Mouse (Mus musculus): Measurements from ENCODE around the gene Tusc2.

The Tusc2 gene

DNA sequence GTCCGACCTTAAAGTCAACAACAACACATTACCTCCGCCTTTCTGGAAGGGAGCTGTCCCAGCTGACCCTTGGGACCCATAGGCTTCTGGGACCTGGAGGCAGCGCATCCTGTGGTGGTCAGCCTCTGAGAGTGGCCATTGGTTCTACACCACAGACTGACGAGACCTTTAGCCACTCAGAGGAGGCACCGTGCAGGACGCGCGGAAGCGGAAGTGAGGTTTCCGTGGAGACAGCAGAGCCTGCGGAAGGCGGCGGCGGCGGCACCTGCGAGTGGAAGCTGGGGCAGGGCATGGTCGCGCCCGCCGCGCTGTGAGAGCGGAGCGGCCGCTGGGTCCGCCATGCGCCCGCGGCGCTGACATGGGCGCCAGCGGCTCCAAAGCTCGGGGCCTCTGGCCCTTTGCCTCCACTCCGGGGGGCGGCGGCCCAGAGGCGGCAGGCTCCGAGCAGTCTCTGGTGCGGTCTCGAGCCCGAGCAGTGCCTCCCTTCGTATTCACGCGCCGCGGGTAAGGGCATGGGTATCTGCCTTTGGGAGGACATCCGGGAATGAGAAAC lies at the start of gene Tusc2:
Tusc2 (plus strand) TSS at position 227 of the 553 bp plus-strand sequence.
- DNase-seq: peak; percentile 97

DNA sequence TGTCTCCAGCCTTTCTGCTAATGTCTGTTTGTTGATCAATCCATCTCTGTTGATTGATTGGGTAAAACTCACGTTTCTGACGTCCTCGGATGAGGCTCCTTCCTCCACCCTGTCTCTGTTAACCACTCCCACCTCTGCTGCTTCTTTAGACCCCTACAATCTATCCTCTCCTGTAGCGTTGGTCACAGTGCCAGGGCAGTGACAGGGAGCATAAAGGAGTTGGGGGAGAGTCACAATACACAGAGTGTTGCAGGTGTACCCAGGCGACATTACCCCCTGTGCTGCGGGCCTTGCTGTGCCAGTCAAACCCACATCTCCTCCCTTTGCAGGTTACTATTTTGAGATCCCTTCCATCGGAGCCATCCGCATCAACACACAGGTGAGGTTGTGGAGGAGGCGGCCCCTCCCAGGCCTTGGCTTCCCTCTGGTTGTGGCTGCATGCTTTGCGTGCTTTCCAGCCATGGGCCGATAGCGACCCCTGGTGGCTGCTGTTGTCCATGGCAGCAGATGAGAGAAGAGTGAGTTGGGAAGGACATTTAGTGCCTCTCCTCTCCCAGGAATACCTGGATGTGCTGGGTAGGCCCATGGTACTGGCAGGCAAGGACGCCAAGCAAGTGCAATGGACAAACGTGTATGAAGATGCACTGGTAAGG lies 48.6 kb upstream of the Tusc2 start:
- DNase-seq: peak; percentile 63

DNA sequence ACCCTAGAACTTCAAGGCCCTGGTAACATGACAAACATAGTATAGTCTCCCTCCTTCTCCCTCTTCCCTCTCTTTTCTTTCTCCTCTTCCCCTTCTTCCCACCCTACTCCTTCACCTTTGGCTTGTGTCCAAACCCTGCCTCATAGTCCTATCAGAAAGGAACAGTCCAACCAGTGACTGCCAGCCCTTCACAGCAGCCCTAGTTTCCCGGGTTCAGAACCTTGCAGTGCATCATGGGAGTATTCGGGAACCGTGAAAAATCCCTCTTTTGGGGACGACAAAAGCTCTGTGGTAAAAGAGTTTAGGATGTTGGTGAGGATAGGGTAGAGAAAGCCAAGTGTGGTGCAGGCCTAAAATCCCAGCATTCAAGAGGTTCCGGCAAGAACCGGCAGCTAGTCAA lies 42.7 kb upstream of the Tusc2 start:
- no peak for DNase-seq

DNA sequence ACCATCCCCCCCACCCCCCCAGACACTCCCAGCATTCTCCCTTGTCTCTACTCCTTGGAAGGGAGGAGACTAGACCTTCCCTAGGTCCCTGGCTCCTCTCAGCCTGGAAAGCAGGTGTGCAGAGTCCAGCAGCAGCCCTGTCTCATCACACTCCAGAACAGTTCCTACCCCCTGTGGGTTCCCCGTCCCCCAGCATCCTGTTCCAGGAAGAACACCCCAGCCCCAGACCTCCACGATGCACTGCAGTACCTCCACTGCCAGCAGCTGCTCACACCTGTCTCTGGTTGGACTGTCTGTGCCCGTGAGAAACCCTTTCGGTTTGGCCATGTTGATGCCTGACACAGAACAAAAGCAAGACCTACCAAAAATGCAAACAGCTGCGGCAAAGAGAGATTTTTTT lies 41.9 kb upstream of the Tusc2 start:
- DNase-seq: no peak

DNA sequence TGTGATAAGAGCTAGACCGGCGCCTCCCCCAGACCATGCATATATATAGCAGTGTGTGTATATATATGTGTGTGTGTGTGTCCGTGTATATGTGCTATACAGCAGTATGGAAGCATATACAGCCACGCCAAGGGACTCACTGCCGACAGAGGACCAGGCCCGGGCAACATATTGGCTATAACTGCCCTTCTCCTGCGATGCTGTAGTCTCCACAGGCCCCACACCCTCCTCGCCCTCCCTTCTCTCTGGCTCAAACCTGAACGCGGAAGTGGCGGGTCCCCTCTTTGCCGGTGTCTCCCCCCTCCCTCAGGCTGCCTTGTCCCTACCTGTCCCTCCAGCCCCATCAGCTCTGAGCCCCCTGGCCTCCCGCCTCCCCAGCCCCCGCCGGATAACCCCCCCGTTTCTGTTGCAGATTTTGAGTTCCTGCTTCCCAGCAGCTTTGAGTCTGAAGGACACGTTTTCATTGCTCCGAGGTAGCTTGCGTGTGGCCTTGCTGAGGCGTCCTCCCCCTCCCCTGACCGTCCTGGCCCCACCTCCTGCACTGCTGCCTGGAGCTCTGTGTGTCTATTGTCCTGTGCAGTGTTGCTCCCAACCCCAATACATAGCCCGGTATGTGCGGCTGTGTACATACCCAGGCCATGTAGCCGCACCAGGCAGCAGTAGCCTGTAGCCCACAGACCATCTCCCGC lies 41.2 kb upstream of the Tusc2 start:
- no peak for DNase-seq

DNA sequence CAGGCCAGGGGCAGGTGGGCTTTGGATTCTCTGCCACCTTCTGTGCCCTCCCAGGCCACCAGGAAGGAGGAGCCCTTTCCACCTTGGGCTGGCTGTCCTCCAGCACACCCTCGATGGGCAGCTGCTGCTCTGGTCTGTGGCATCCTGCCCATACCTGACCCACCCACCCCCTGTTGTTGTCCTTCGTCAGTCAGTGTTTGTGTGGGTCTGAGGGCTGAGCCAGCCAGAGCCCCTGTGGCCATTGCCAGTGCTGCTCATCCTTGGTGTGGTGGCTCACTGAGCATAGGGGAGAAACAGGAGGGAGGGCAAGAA lies 40.7 kb upstream of the Tusc2 start:
- no peak for DNase-seq

DNA sequence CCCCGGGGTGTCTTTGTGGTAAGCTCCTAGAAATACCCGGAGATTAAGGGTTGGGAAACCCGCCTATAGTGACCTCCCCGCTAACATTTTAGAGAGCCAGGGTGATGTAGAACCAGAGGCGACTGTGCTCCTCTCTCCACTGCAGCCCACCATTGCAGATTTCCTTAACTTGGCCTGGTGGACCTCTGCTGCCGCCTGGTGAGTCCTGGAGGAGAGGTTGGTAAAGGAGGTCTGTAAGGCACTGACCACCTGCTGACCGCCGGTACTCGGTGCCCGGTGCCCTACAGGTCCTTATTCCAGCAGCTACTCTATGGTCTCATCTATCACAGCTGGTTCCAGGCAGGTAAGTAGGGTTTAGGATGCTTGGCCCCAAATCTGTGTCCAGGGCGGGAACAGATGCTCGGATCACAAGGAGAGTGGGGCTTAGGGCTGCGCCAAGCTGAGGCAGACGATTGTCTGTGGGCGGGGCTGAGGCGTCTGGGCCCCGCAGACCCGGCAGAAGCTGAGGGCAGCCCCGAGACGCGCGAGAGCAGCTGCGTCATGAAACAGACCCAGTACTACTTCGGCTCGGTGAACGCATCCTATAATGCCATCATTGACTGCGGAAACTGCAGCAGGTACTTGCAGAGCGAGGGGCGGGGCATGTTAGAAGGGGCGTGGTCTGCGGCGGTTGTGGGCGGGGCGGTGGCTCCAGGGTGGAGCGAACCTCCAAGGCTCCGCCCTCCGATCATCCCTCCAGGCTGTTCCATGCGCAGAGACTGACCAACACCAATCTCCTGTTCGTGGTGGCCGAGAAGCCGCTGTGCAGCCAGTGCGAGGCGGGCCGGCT lies 36.6 kb upstream of the Tusc2 start:
- DNase-seq: peak; percentile 57

DNA sequence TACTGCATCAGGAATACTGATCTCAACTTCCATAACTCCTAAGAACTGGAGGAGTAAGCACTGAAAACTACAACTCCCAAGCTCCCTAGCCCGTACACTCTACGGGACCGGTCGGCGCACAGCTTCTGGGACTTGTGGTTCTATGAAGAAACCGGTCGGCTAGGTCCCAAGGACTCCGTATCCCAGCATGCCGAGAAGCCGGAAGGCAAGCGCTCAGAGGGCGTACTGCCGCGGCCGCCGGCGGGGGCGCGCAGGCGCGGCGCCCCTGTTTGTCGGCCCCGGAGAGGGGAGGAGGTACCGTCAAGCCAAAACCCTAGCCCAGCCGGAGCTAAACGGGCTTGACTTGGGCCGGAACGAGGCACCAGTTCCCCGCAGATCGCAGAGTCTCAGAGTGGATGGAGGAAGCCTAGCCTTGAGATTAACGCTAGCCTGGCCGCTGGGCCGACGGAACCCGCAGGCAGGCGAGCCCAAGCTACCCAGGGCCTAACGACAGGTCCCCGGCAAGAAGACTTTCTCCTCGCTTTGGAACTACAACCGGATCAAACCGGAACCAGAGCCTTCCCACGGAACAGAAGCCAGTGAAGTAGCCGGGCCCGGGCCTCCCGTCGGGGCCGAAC lies 29.2 kb upstream of the Tusc2 start, which contains the start of gene Tmem115:
Tmem115 (plus strand) TSS at position 155 of the 617 bp plus-strand sequence.
- peak; percentile 98 for DNase-seq

DNA sequence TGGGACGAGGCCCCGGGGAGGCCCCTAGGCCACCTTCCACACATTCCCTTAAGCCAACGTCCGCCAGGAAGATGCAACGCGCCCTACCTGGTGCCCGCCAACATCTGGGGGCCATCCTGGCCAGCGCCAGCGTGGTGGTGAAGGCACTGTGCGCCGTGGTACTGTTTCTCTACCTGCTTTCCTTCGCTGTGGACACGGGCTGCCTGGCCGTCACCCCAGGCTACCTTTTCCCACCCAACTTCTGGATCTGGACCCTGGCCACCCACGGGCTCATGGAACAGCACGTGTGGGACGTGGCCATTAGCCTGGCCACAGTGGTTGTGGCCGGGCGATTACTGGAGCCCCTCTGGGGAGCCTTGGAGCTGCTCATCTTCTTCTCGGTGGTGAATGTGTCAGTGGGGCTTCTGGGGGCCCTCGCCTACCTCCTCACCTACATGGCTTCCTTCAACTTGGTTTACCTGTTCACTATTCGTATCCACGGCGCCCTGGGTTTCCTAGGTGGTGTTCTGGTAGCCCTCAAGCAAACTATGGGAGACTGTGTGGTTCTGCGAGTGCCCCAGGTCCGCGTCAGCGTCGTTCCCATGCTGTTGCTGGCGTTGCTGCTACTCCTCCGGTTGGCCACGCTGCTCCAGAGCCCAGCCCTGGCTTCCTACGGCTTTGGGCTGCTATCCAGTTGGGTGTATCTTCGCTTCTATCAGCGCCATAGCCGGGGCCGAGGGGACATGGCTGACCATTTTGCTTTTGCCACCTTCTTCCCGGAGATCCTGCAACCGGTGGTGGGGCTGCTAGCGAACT lies 28.4 kb upstream of the Tusc2 start:
- DNase-seq: peak; percentile 22

DNA sequence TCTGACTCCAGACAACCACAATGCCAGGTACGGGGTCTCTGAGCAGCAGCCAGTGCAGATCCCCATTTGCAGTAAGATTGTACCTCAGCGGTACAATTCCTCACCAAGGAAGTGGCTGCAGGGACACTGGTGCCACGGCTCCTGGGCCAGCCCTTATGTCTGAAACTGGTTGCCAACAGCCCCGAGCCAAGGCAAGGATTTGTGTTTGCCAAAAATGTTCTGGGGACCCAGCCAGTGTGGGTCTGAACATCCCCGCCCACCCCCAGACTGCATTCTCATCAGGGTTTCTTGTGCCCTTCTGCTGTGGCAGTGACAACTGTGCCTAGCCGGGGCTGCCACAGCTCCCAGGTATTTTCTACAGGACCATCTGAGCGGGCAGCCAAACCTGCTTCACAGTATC lies 24.8 kb upstream of the Tusc2 start:
- DNase-seq: peak; percentile 57

DNA sequence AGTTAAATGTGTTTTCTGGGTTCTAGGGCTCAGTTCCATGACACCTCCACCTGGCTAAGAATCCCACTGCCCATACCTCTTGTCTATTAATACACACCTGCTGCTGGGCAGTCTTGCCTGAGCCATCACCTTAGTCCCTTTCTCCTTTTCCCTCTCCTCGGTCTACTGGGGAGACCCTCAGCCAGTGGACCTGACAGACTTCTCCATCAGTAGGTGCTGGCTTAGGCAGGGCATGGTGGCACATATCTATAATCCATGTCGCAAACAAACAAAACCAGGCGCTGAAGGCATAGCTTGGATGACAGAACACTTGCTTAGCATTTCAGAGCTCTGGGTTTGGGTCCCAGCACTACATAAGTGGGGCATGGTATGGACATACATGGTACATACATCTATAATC lies 24.3 kb upstream of the Tusc2 start:
- DNase-seq: no peak

DNA sequence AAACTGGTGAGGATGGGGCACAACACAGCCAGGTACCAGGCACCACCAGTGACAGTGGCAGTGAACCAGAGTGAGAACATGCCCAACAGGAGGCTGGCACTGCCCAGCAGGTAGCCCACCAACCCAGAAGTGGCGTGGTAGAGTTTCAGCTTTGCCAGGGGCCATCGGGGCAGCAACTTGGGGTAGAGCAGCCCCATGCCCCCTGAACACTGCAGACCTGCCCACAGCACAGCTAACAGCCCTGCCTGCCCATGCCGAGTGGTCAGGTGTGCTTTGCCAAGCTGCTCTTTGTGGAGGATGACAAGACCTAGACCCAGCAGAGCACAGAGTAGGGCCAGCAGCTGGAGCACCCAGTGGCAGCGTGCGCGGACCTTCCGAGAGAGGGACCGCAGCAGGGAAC lies 23.1 kb upstream of the Tusc2 start:
- no peak for DNase-seq

DNA sequence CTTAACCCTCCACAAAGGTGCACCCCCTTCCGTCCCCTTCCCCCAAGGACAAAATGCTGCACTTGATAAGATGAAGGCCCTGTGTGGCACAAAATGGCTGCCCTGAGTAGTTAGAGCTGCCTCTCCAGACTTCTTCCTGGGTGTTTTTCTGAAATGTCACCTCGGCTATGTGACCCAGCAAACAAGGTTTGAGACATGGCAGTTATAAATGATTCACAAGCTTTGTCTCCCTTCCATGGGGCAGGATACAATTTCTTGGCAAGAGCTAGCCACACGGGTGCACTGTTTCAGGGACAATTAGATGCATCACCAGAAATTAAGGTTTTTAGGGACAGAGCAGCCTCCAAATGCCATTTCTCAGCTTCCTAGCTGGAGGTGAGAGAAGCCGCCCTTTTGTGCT lies 22.6 kb upstream of the Tusc2 start:
- no peak for DNase-seq

DNA sequence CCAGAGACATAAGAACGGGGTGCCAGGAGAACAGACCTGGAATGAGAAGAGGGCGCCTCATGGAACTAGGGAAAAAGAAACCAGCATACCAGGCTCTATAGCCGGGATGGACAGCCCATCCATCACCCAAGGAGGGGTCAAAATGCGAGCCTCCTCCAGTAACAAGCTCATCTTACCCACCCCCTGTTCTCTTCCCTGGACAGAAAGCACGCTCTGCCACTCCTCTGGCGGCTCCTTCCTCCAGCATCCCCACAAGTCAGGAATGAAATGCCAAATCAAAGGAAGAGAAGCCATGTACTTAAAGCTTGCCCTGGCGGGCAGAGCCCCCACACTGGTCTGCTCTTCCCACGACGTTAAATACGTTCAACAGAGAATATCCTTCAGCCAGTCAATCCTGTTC lies 22.1 kb upstream of the Tusc2 start:
- no peak for DNase-seq

DNA sequence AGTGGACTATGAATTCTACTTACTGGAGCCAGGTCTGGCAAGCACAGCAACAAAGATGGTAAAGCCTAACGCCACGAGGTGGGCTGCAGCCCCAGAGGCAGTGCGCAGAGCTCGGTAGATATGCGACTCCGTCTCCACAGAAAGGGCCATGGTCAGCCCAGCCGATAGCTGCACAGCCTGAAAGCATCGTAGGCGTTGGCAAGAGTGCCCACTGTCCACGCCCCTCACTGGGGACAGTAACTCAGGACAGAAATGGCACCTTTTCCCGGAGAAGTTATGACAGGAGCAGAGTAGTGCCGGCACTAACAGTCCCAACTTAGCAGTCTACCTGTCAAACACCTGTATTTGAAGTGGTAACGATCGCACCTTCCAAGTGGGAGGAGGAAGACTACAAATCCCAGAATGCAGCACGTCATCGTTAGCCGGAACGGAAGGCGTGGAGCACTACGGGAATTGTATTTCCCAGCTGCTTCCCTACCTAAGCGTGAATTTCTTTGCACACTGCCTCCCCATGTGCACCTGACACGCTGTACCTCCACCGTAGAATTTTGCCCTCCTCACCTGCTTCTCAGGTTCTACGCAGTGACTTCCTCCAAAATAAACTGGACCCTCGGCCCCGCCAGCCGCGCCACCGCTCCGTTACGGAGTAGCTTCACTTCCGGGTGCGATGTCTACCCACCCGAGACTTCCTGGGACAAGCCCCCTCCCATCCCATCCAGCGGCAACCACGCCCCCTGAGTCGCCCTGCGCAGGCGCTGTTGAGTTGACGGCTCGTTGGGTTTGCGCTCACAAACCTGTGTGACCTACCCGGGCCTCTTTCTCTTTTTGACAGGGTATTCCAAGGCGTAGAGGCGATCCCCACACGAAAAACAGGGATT lies 21.3 kb upstream of the Tusc2 start, which contains the start of the genes Cyb561d2 and Nprl2:
Cyb561d2 (minus strand) TSS at position 720 of the 878 bp plus-strand sequence.
Nprl2 (plus strand) TSS at position 753 of the 878 bp plus-strand sequence.
- DNase-seq: peak; percentile 94

DNA sequence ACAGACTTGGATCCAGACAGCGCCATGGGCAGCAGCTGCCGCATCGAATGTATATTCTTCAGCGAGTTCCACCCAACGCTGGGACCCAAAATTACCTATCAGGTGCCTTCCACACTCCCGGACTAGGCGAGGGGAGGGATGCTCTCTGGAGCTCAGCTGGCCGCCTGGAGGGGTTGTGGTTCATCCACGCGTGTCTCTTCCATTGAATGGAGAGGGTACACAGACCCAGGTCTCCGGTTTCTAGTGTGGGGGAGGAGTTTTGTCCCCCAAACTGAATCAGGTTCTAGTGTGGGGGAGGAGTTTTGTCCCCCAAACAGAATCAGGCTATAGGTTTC lies 20.7 kb upstream of the Tusc2 start:
- DNase-seq: no peak

DNA sequence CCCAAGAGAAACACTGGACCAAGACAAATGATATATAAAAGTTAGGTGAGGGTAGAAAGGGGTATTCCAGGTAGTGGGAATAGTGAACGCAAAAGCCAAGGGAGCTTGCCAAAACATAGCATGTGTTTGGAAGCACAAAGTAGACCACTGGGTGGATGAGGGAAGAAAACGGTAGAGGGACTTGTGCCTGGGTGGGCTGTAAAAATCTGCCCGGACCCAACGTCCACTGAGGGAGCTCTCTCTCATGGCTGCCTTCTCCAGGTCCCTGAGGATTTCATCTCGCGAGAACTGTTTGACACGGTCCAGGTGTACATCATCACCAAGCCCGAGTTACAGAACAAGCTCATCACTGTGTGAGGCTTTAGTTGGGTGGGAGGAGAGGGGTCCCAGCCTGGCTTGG lies 20.3 kb upstream of the Tusc2 start:
- DNase-seq: peak; percentile 8

DNA sequence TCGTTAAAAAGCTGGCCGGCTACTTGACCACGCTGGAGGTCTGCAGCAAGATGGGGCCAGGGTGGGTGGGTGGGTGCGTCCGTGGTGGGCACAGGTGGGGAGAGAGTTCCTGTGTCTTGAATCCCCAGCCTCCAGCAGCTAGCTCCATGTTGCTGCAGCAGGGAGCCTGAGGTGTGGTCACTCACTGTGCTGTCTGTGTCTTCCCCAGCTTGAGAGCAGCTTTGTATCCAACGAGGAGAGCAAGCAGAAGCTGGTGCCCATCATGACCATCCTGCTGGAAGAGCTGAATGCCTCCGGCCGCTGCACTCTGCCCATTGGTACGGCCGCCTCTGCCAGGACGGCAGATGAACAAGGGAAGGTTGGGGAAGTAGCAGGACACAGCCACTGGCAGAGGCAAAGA lies 19.8 kb upstream of the Tusc2 start:
- peak; percentile 8 for DNase-seq

DNA sequence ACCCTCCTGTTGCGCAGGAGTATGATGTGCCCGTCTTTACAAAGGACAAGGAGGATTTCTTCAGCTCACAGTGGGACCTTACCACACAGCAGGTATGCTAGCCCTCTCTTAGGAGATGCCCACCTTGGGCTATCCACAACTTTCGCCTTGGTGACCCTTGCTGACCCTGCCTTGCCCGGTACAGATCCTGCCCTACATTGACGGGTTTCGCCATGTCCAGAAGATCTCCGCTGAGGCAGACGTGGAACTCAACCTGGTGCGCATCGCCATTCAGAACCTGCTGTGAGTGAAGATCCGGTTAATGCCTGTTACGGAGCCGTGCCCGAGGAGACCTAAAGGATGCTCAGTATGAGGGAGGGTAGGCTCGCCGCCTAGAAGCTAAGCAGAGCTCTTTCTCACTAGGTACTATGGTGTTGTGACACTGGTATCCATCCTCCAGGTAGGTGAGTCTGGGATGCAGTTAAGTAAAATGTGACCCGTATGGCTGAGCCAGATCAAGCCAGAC lies 18.8 kb upstream of the Tusc2 start:
- no peak for DNase-seq

DNA sequence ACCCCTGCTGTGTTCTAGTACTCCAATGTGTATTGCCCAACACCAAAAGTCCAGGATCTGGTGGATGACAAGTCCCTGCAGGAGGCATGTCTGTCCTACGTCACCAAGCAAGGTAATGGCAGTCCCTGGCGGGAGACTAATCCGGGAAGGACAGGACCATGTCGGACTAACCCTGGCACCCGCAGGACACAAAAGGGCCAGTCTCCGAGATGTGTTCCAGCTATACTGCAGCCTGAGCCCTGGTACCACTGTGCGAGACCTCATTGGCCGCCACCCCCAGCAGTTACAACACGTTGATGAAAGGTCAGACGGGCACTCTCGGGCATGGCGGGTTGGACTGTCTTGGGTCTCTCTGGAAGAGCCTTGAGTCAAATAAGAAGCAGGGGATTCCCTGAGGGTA lies 18.3 kb upstream of the Tusc2 start:
- DNase-seq: no peak

DNA sequence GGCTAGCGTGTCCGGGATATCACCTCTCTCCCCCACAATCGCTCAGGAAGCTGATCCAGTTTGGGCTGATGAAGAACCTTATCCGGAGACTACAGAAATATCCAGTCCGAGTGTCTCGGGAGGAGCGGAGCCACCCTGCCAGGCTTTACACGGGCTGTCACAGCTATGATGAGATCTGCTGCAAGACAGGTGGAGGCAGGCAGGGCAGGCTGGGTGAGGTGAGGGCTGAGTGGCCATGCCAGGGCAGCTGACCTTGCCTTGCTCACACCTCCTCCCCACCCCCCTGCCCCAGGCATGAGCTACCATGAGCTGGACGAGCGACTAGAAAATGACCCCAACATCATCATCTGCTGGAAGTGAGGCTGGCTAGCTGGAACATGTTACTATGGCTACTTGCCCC lies 17.9 kb upstream of the Tusc2 start:
- DNase-seq: no peak

All from layer of hippocampus, adult 9-11 months (tissue).